Mouse (Mus musculus) CH12.LX (cell line): ENCODE measurements at regions not wholly inside any gene's neighbourhood (a gene's known extent, or its start where the extent isn't known, plus 50 kb on each side); places are given as distances from the start of the nearest gene placed in this dataset.

Experiments
- DNase-seq: peaks from one replicate; pipeline ENCODE4 v3.0.0-alpha.2; 2013; ENCODE audit errors: extremely low read depth
- H3K27ac ChIP-seq: 2 replicates; pipeline ENCODE4 v1.5.1; 2012; ENCODE audit warnings: low read depth, mild to moderate bottlenecking, control low read depth, moderate library complexity; ENCODE audit not compliant: insufficient read depth
- H3K27me3 ChIP-seq: replicated peaks from 2 replicates; pipeline ENCODE3; 2012; ENCODE audit warnings: inconsistent platforms
- H3K36me3 ChIP-seq, 2 experiments: replicated peaks in 1 of 2; 2 replicates each; pipeline versions ENCODE3 to v1.6.1; 2012; ENCODE audit warnings: inconsistent platforms in 1 of 2, low read length in 1 of 2, mild to moderate bottlenecking in 1 of 2, mixed read lengths in 1 of 2, moderate library complexity in 1 of 2; ENCODE audit not compliant: control insufficient read depth in 1 of 2, insufficient read depth in 1 of 2
- H3K4me1 ChIP-seq, 2 experiments: 2 replicates each; pipeline ENCODE4 v1.6.1; 2012; ENCODE audit warnings: inconsistent platforms in 1 of 2, moderate library complexity in 1 of 2; ENCODE audit not compliant: insufficient read depth in 2 of 2, control insufficient read depth in 1 of 2
- H3K4me2 ChIP-seq: 2 replicates; pipeline ENCODE4 v1.6.1; 2012; ENCODE audit warnings: low read depth, mild to moderate bottlenecking, control low read depth; ENCODE audit not compliant: poor library complexity, insufficient read depth, severe bottlenecking
- H3K4me3 ChIP-seq, 3 experiments: fragments of 150-350 bp in 1 of 3; sonication (generic) in 1 of 3; replicated peaks in 1 of 3; 2 replicates each; pipeline versions ENCODE3 to v1.5.1; 2011 to 2012; ENCODE audit warnings: low read depth in 2 of 3, low read length in 2 of 3, mild to moderate bottlenecking in 2 of 3, moderate library complexity in 2 of 3, control low read depth in 1 of 3, improper control_type of control experiment in 1 of 3, inconsistent platforms in 1 of 3, mixed read lengths in 1 of 3; ENCODE audit not compliant: poor library complexity in 1 of 3
- H3K79me2 ChIP-seq: replicated peaks from 2 replicates; pipeline ENCODE4 v1.6.1; 2012; ENCODE audit warnings: mild to moderate bottlenecking, moderate library complexity; ENCODE audit not compliant: control insufficient read depth, poor library complexity, insufficient read depth, severe bottlenecking; ENCODE audit errors: extremely low read depth
- H3K9ac ChIP-seq: 2 replicates; pipeline ENCODE4 v1.6.1; 2012; ENCODE audit warnings: low read depth, mild to moderate bottlenecking, control low read depth, moderate library complexity; ENCODE audit not compliant: insufficient read depth
- H3K9me3 ChIP-seq: replicated peaks from 2 replicates; pipeline ENCODE3; 2012; ENCODE audit warnings: low read length, inconsistent platforms, mixed read lengths
- CHD1 ChIP-seq: IDR thresholded peaks from 2 replicates; pipeline ENCODE4 v1.6.1; 2012; ENCODE audit warnings: low read depth, low read length, improper control_type of control experiment, inconsistent platforms
- CTCF ChIP-seq, 2 experiments: IDR thresholded peaks in 1 of 2; conservative IDR thresholded peaks in 1 of 2; 2 replicates each; pipeline ENCODE4 v1.5.1; 2011 to 2012; ENCODE audit warnings: low read depth in 2 of 2, low read length in 2 of 2, improper control_type of control experiment in 1 of 2, inconsistent platforms in 1 of 2, mild to moderate bottlenecking in 1 of 2, moderate library complexity in 1 of 2
- ELF1 ChIP-seq: IDR thresholded peaks from 2 replicates; pipeline ENCODE4 v1.6.1; 2014; ENCODE audit warnings: low read depth, mild to moderate bottlenecking, inconsistent platforms, low read length, improper control_type of control experiment
- ETS1 ChIP-seq: conservative IDR thresholded peaks from 2 replicates; pipeline ENCODE4 v1.6.1; 2012; ENCODE audit warnings: low read depth, mild to moderate bottlenecking, inconsistent platforms, low read length, improper control_type of control experiment, moderate library complexity
- JUND ChIP-seq: conservative IDR thresholded peaks from 2 replicates; pipeline ENCODE4 v1.6.1; 2011; ENCODE audit warnings: low read depth, low read length, improper control_type of control experiment
- MAFK ChIP-seq: IDR thresholded peaks from 2 replicates; pipeline ENCODE4 v1.6.1; 2011; ENCODE audit warnings: low read length, improper control_type of control experiment; ENCODE audit not compliant: insufficient replicate concordance
- MEF2A ChIP-seq: IDR thresholded peaks from 2 replicates; pipeline ENCODE4 v1.6.1; 2014; ENCODE audit warnings: low read depth, mild to moderate bottlenecking, inconsistent platforms, low read length, improper control_type of control experiment, borderline replicate concordance
- POLR2AphosphoS2 ChIP-seq: IDR thresholded peaks from 2 replicates; pipeline ENCODE4 v1.6.1; 2011; ENCODE audit warnings: low read depth, low read length, improper control_type of control experiment
- RAD21 ChIP-seq: IDR thresholded peaks from 2 replicates; pipeline ENCODE4 v1.6.1; 2011; ENCODE audit warnings: low read depth, mild to moderate bottlenecking, low read length, improper control_type of control experiment, moderate library complexity
- RCOR1 ChIP-seq: conservative IDR thresholded peaks from 2 replicates; pipeline ENCODE4 v1.6.1; 2012; ENCODE audit warnings: low read depth, mild to moderate bottlenecking, inconsistent platforms, low read length, improper control_type of control experiment
- SIN3A ChIP-seq: IDR thresholded peaks from 2 replicates; pipeline ENCODE4 v1.6.1; 2012; ENCODE audit warnings: low read length, improper control_type of control experiment, inconsistent platforms
- USF1 ChIP-seq: IDR thresholded peaks from 2 replicates; pipeline ENCODE4 v1.6.1; 2014; ENCODE audit warnings: low read depth, mild to moderate bottlenecking, inconsistent platforms, low read length, improper control_type of control experiment
- ZKSCAN1 ChIP-seq: IDR thresholded peaks from 2 replicates; pipeline ENCODE4 v1.6.1; 2012; ENCODE audit warnings: low read depth, inconsistent platforms, low read length, improper control_type of control experiment, borderline replicate concordance
- dilution Hi-C: fragments of 300-500 bp; cut with MboI; formaldehyde crosslinking; loops from 2 replicates; pipeline ENCODE4 v1.14.3; 2020; ENCODE audit warnings: low sequenced_read_pairs; ENCODE audit not compliant: extremely low pct_unique_long_range_greater_than_20kb, extremely low pct_ligation_motif_present
- in situ Hi-C: fragments of 300-500 bp; cut with MboI; formaldehyde crosslinking; loops from 3 replicates; pipeline ENCODE4 v1.14.3; 2019; ENCODE audit warnings: low sequenced_read_pairs, low pct_ligation_motif_present, low pct_unique_long_range_greater_than_20kb, mixed read lengths

- in situ Hi-C loops (no loop called here), dilution Hi-C loops (no loop called here)
- Histone ChIP-seq H3K9ac (no peak overlapping the region), H3K36me3 (no peaks in the 10 kb centered on the region), H3K9me3 (peaks cover 4% of the 10 kb centered on the region), H3K79me2 (no peaks in the 10 kb centered on the region), H3K4me1 (peaks cover 0 to 2% of the 10 kb centered on the region in 2 experiments; a peak in 1 of 4 replicates), H3K4me3 (no peak overlapping the region), H3K27ac (no peak overlapping the region), H3K4me2 (no peak overlapping the region), H3K27me3 (peaks cover 88% of the 10 kb centered on the region)
- no peak for TF ChIP-seq ZKSCAN1
- no peak for DNase-seq
Observed at GRCm38 (mm10) chr7:79543231-79544071, 74.0 kb downstream of the Rhcg start.

GRCm38 (mm10) chr7:79542379-79543015 is 75.0 kb downstream of the Rhcg start:
- no peaks in the 10 kb centered on the region for H3K36me3 ChIP-seq
- no peak overlapping the region for H3K4me2 ChIP-seq
- no peak overlapping the region for H3K4me3 ChIP-seq
- H3K27me3 ChIP-seq: peaks cover 89% of the 10 kb centered on the region
- in situ Hi-C loops (no loop called here), dilution Hi-C loops (no loop called here)
- no peak overlapping the region for H3K27ac ChIP-seq
- DNase-seq: no peak
- H3K4me1 ChIP-seq: peaks cover 0 to 2% of the 10 kb centered on the region in 2 experiments; a peak in 1 of 4 replicates
- TF ChIP-seq CTCF (conservative IDR thresholded peaks at IDR 0.05 in 1 of 2, IDR thresholded peaks at IDR 0.05 in 1 of 2; ENCODE audit: low read depth in 2 of 2, low read length in 2 of 2) (no peak), RCOR1 (no peak), MEF2A (no peak), ELF1 (no peak), MAFK (no peak), POLR2AphosphoS2 (no peak), ETS1 (no peak), USF1 (no peak), RAD21 (no peak), JUND (no peak), SIN3A (no peak), CHD1 (no peak)
- no peaks in the 10 kb centered on the region for H3K79me2 ChIP-seq
- no peak overlapping the region for H3K9ac ChIP-seq
- peaks cover 4% of the 10 kb centered on the region for H3K9me3 ChIP-seq
